Mouse (Mus musculus) embryo, embryonic 9.5 days (tissue): Measurements from ENCODE around the gene Arid4a.
A peak's percentile ranks its signal among the peaks of the same experiment; 100 is the strongest.

Experiments used
- DNase-seq: peaks from one replicate; pipeline ENCODE4 v3.0.0-alpha.2; 2017; ENCODE audit errors: extremely low spot score

The Arid4a gene

GRCm38 (mm10) chr12:71015363-71016210 is at the start of gene Arid4a:
Gene Arid4a (plus strand): TSS chr12:71015990.
- DNase-seq: peak; percentile 96

- DNase-seq: peak; percentile 6
Measured at GRCm38 (mm10) chr12:70967581-70967980, 48.2 kb upstream of the Arid4a start.

- peak; percentile 88 for DNase-seq
Measured at GRCm38 (mm10) chr12:70968141-70968790, 47.5 kb upstream of the Arid4a start.

GRCm38 (mm10) chr12:70968791-70969307 is 46.9 kb upstream of the Arid4a start:
- peak; percentile 89 for DNase-seq

- peak; percentile 68 for DNase-seq
Measured at GRCm38 (mm10) chr12:70969485-70970184, 46.2 kb upstream of the Arid4a start.

- no peak for DNase-seq
Measured at GRCm38 (mm10) chr12:70973831-70974230, 42.0 kb upstream of the Arid4a start.

GRCm38 (mm10) chr12:70974441-70975266 is 41.1 kb upstream of the Arid4a start, which contains the start of gene Psma3:
Gene Psma3 (plus strand): TSS chr12:70974621.
- peak; percentile 84 for DNase-seq

- DNase-seq: peak; percentile 32
Measured at GRCm38 (mm10) chr12:70975406-70975805, 40.4 kb upstream of the Arid4a start.

- DNase-seq: no peak
Measured at GRCm38 (mm10) chr12:70975891-70976290, 39.9 kb upstream of the Arid4a start.

GRCm38 (mm10) chr12:70978345-70978744 is 37.4 kb upstream of the Arid4a start:
- DNase-seq: no peak

- no peak for DNase-seq
Measured at GRCm38 (mm10) chr12:70984855-70985550, 30.8 kb upstream of the Arid4a start.

- no peak for DNase-seq
Measured at GRCm38 (mm10) chr12:70997225-70997624, 18.6 kb upstream of the Arid4a start.

GRCm38 (mm10) chr12:70999423-70999903 is 16.3 kb upstream of the Arid4a start:
- DNase-seq: no peak

- no peak for DNase-seq
Measured at GRCm38 (mm10) chr12:71000344-71000743, 15.4 kb upstream of the Arid4a start.

GRCm38 (mm10) chr12:71001456-71001855 is 14.3 kb upstream of the Arid4a start:
- no peak for DNase-seq

GRCm38 (mm10) chr12:71003760-71004426 is 11.9 kb upstream of the Arid4a start:
- DNase-seq: no peak

GRCm38 (mm10) chr12:71006141-71006540 is 9.6 kb upstream of the Arid4a start:
- no peak for DNase-seq

GRCm38 (mm10) chr12:71006901-71007300 is 8.9 kb upstream of the Arid4a start:
- no peak for DNase-seq

- no peak for DNase-seq
Measured at GRCm38 (mm10) chr12:71009769-71010168, 6.0 kb upstream of the Arid4a start.

- DNase-seq: no peak
Measured at GRCm38 (mm10) chr12:71014845-71015362, 886 bp upstream of the Arid4a start.
